Mouse (Mus musculus) B cell, adult 62 days (primary cell): ENCODE data around the gene Gm21739. TPM values are rescaled to one million over a fixed set of nuclear protein-coding genes. Genes with fewer than 3 reads are reported as not detected.

Experiments
- total RNA-seq: library from RNA; stranded (reverse); gene quantifications from 4 replicates; pipeline ENCODE4 v1.2.4, GENCODE M21; 2023

Gm21739 gene
- total RNA-seq, result not detected in 4 replicates

DNA sequence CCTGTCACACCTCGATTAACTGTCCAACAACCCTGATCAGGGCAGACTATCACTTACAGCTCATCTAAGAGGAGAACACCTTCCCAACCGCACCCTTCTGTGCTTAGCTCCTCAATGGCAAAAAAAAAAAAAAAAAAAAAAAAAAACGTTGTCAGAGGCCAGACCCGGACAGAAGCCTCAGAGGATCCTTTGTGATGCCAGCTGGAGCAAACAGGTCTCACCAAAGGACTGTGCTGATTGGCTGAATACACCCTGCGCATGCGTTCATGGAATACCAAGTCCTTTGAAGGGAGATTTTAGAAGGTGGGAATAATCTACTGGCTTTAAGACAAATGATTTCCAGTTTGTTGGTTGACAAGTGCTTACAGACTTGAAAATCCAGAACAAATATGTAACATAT, at the start of gene Gm21739:
Gene Gm21739 (minus strand): TSS at position 101 of the 400 bp plus-strand sequence.

